Mouse (Mus musculus): Measurements from ENCODE around the gene Gm47791. TPM values are rescaled to one million over a fixed set of nuclear protein-coding genes. Genes with fewer than 3 reads are reported as not detected.

Gene Gm47791
- polyA plus RNA-seq, 1 experiment from 2014 or later, result not detected

- no peak for DNase-seq
- H3K36me3 ChIP-seq (ENCODE audit: control insufficient read depth, insufficient read depth, low read length), result peaks cover 37% of the 10 kb centered on the region
- WGBS, result 95% methylated on average over 2 of the region's 2 CpGs
- no peak overlapping the region for H3K4me2 ChIP-seq (ENCODE audit: low read length)
- no peak overlapping the region for H3K27ac ChIP-seq (replicated peaks; ENCODE audit: low read depth, low read length)
- no peak overlapping the region for H3K9ac ChIP-seq (replicated peaks; ENCODE audit: low read length)
- no peaks in the 10 kb centered on the region for H3K27me3 ChIP-seq (ENCODE audit: control insufficient read depth, insufficient read depth, low read length)
- H3K4me3 ChIP-seq (replicated peaks; ENCODE audit: low read depth, low read length), result no peak overlapping the region
- no peaks in the 10 kb centered on the region for H3K4me1 ChIP-seq (ENCODE audit: control insufficient read depth, insufficient read depth, low read length)
- ATAC-seq (ENCODE audit: low FRiP score, low TSS enrichment), result no peak
- H3K9me3 ChIP-seq (ENCODE audit: control insufficient read depth, low read length), result no peaks in the 10 kb centered on the region
Observed at GRCm38 (mm10) chr1:82747714-82748452, 23.2 kb downstream of the Gm47791 start.

DNA sequence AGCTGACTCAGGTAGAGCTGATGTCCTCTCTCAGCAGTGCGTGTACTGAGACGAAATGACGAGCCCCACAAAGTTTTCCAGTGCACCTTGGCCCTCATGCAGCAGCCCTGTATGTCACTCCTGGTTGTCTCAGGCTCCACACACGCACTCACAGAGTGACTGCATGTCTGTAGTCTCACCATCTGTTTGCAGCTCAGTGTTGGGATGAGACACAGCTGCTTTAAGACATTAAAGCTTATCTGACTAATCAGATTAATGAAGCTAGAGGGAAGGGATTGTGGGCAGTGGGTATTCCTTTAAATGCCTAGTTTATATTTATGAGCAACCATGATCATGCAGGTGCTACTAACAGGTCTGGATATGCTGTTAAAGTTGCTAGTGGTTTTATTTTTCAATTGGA, 24.6 kb downstream of the Gm47791 start:
- H3K9ac ChIP-seq (replicated peaks; ENCODE audit: low read length), result no peak overlapping the region
- ATAC-seq (ENCODE audit: low FRiP score, low TSS enrichment) (no peak), DNase-seq (no peak)
- 89% methylated on average over 4 of the region's 4 CpGs for WGBS
- no peaks in the 10 kb centered on the region for H3K4me1 ChIP-seq (ENCODE audit: control insufficient read depth, insufficient read depth, low read length)
- no peaks in the 10 kb centered on the region for H3K27me3 ChIP-seq (ENCODE audit: control insufficient read depth, insufficient read depth, low read length)
- H3K4me3 ChIP-seq (replicated peaks; ENCODE audit: low read depth, low read length), result no peak overlapping the region
- peaks cover 37% of the 10 kb centered on the region for H3K36me3 ChIP-seq (ENCODE audit: control insufficient read depth, insufficient read depth, low read length)
- H3K27ac ChIP-seq (replicated peaks; ENCODE audit: low read depth, low read length), result no peak overlapping the region
- H3K9me3 ChIP-seq (ENCODE audit: control insufficient read depth, low read length), result no peaks in the 10 kb centered on the region
- no peak overlapping the region for H3K4me2 ChIP-seq (ENCODE audit: low read length)

DNA sequence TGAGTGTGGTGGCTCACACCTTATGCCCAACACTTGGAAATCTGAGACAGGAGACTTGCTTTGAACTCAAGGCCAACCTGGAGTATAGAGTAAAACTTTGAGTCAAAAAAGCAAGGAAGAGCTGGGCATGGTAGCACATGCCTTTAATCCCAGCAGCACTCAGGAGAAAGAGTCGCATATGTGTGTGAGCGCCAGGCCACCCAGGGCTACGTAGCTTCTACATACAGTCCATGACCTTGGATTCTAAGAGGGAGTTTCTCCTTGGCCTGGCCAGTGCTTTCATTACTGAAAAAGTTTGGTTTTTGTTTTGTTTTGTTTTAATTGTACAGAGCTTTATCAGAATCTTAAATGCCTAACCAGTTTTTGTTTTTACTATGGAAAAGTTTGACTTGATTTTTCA, 27.1 kb downstream of the Gm47791 start:
- H3K27me3 ChIP-seq (ENCODE audit: control insufficient read depth, insufficient read depth, low read length), result no peaks in the 10 kb centered on the region
- no peak overlapping the region for H3K4me3 ChIP-seq (replicated peaks; ENCODE audit: low read depth, low read length)
- H3K36me3 ChIP-seq (ENCODE audit: control insufficient read depth, insufficient read depth, low read length), result peaks cover 39% of the 10 kb centered on the region

GRCm38 (mm10) chr1:82741539-82741938, 29.5 kb downstream of the Gm47791 start:
- Histone ChIP-seq H3K36me3 (ENCODE audit: control insufficient read depth, insufficient read depth, low read length) (peaks cover 55% of the 10 kb centered on the region), H3K9me3 (ENCODE audit: control insufficient read depth, low read length) (no peaks in the 10 kb centered on the region), H3K4me3 (replicated peaks; ENCODE audit: low read depth, low read length) (no peak overlapping the region), H3K9ac (replicated peaks; ENCODE audit: low read length) (no peak overlapping the region), H3K4me1 (ENCODE audit: control insufficient read depth, insufficient read depth, low read length) (no peaks in the 10 kb centered on the region), H3K4me2 (ENCODE audit: low read length) (no peak overlapping the region), H3K27me3 (ENCODE audit: control insufficient read depth, insufficient read depth, low read length) (no peaks in the 10 kb centered on the region), H3K27ac (replicated peaks; ENCODE audit: low read depth, low read length) (no peak overlapping the region)
- 91% methylated on average over 7 of the region's 7 CpGs for WGBS
- ATAC-seq (ENCODE audit: low FRiP score, low TSS enrichment) (no peak), DNase-seq (no peak)

More for the DNA sequence above, 27.1 kb downstream of the Gm47791 start:
- DNase-seq, result no peak
- no peak for ATAC-seq (ENCODE audit: low FRiP score, low TSS enrichment)
- H3K27ac ChIP-seq (replicated peaks; ENCODE audit: low read depth, low read length), result no peak overlapping the region
- WGBS, result 95% methylated on average over 3 of the region's 3 CpGs
- H3K4me1 ChIP-seq (ENCODE audit: control insufficient read depth, insufficient read depth, low read length), result no peaks in the 10 kb centered on the region
- no peak overlapping the region for H3K4me2 ChIP-seq (ENCODE audit: low read length)
- H3K9me3 ChIP-seq (ENCODE audit: control insufficient read depth, low read length), result no peaks in the 10 kb centered on the region
- H3K9ac ChIP-seq (replicated peaks; ENCODE audit: low read length), result no peak overlapping the region

DNA sequence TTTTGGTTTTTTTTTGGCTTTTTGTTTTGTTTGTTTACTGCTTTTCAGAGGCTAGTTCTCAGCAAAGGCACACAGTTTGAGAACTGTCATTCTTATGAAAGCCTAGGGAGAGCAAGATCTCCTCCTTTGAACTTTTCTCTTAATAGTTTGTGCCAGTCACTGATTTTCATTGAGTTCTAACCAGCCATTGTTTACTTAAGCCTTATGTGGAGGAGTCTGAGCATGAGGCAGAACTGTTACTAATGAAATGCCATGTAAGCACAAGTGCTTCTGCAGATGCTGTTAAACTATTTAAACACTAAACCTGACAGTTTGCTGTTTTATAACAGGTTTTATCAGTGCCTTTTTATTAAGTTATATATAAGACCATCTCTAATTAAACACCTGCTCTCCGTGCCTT, 33.0 kb downstream of the Gm47791 start:
- H3K36me3 ChIP-seq (ENCODE audit: control insufficient read depth, insufficient read depth, low read length), result peaks cover 74% of the 10 kb centered on the region
- WGBS, result 94% methylated on average over 1 of the region's 1 CpGs
- no peaks in the 10 kb centered on the region for H3K9me3 ChIP-seq (ENCODE audit: control insufficient read depth, low read length)

GRCm38 (mm10) chr1:82733357-82733756, 37.7 kb downstream of the Gm47791 start:
- no peaks in the 10 kb centered on the region for H3K9me3 ChIP-seq (ENCODE audit: control insufficient read depth, low read length)
- H3K27me3 ChIP-seq (ENCODE audit: control insufficient read depth, insufficient read depth, low read length), result no peaks in the 10 kb centered on the region
- no peak overlapping the region for H3K27ac ChIP-seq (replicated peaks; ENCODE audit: low read depth, low read length)
- peaks cover 90% of the 10 kb centered on the region for H3K36me3 ChIP-seq (ENCODE audit: control insufficient read depth, insufficient read depth, low read length)
- no peak overlapping the region for H3K4me3 ChIP-seq (replicated peaks; ENCODE audit: low read depth, low read length)
- no peak for ATAC-seq (ENCODE audit: low FRiP score, low TSS enrichment)
- DNase-seq, result no peak
- H3K4me2 ChIP-seq (ENCODE audit: low read length), result no peak overlapping the region
- 98% methylated on average over 1 of the region's 1 CpGs for WGBS
- H3K4me1 ChIP-seq (ENCODE audit: control insufficient read depth, insufficient read depth, low read length), result no peaks in the 10 kb centered on the region
- H3K9ac ChIP-seq (replicated peaks; ENCODE audit: low read length), result no peak overlapping the region

More for the DNA sequence above, 33.0 kb downstream of the Gm47791 start:
- Histone ChIP-seq H3K9ac (replicated peaks; ENCODE audit: low read length) (no peak overlapping the region), H3K4me3 (replicated peaks; ENCODE audit: low read depth, low read length) (no peak overlapping the region), H3K27me3 (ENCODE audit: control insufficient read depth, insufficient read depth, low read length) (no peaks in the 10 kb centered on the region), H3K27ac (replicated peaks; ENCODE audit: low read depth, low read length) (no peak overlapping the region), H3K4me1 (ENCODE audit: control insufficient read depth, insufficient read depth, low read length) (no peaks in the 10 kb centered on the region), H3K4me2 (ENCODE audit: low read length) (no peak overlapping the region)
- ATAC-seq (ENCODE audit: low FRiP score, low TSS enrichment) (no peak), DNase-seq (no peak)

DNA sequence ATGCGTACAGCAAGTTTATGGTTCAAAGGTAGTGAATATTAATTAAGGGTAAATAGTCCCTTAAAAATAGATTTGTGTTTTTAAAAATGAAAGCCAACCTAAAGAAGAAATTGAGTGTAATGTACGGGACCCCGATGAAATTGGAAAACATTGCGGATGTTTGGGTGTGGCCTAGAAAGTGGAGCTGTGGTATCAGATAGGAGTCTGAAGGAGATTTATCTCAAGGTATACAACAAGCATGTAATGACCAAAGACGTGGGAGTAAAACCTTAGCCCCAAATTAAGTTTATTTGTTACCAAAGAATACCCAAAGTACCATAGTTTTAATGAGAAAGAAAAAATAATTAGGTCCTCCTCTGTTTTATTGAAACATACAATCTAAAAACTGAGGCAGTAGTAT, 44.6 kb downstream of the Gm47791 start:
- no peak for DNase-seq

DNA sequence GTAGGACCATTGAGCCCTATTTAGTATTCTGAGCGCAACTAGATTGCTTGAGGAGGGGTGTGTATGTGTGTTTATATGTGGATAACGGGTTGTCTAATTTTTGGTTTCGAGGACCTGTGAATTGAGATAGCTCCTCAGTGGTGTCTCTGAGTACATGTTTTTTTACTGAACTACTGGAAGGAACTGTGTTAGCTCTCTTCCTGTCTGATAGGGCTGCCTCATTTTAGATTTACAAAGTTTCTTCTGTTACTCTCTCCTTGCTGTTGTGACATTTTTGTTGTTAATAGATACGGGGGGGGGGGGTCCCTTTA, 45.2 kb downstream of the Gm47791 start:
- H3K27ac ChIP-seq (replicated peaks; ENCODE audit: low read depth, low read length), result no peak overlapping the region
- no peak for ATAC-seq (ENCODE audit: low FRiP score, low TSS enrichment)

More for the DNA sequence above, 44.6 kb downstream of the Gm47791 start:
- H3K4me2 ChIP-seq (ENCODE audit: low read length), result peak overlapping the region; percentile 82; the same call in 1 of the 2 replicates
- H3K4me1 ChIP-seq (ENCODE audit: control insufficient read depth, insufficient read depth, low read length), result peaks cover 10% of the 10 kb centered on the region
- H3K27me3 ChIP-seq (ENCODE audit: control insufficient read depth, insufficient read depth, low read length), result peaks cover 13% of the 10 kb centered on the region
- WGBS, result 96% methylated on average over 5 of the region's 5 CpGs
- ATAC-seq (ENCODE audit: low FRiP score, low TSS enrichment), result no peak
- H3K4me3 ChIP-seq (replicated peaks; ENCODE audit: low read depth, low read length), result no peak overlapping the region
- no peaks in the 10 kb centered on the region for H3K9me3 ChIP-seq (ENCODE audit: control insufficient read depth, low read length)
- H3K9ac ChIP-seq (replicated peaks; ENCODE audit: low read length), result no peak overlapping the region
- no peak overlapping the region for H3K27ac ChIP-seq (replicated peaks; ENCODE audit: low read depth, low read length)
- H3K36me3 ChIP-seq (ENCODE audit: control insufficient read depth, insufficient read depth, low read length), result peaks cover 29% of the 10 kb centered on the region

More for the DNA sequence above, 45.2 kb downstream of the Gm47791 start:
- Histone ChIP-seq H3K9me3 (ENCODE audit: control insufficient read depth, low read length) (no peaks in the 10 kb centered on the region), H3K9ac (replicated peaks; ENCODE audit: low read length) (peak overlapping the region; percentile 95; the same call in 1 of the 2 replicates), H3K27me3 (ENCODE audit: control insufficient read depth, insufficient read depth, low read length) (peaks cover 13% of the 10 kb centered on the region), H3K36me3 (ENCODE audit: control insufficient read depth, insufficient read depth, low read length) (peaks cover 23% of the 10 kb centered on the region), H3K4me3 (replicated peaks; ENCODE audit: low read depth, low read length) (peak overlapping the region; percentile 78), H3K4me1 (ENCODE audit: control insufficient read depth, insufficient read depth, low read length) (peaks cover 10% of the 10 kb centered on the region), H3K4me2 (ENCODE audit: low read length) (peak overlapping the region; percentile 82)
- peak; percentile 1 for DNase-seq
- 52% methylated on average over 4 of the region's 4 CpGs for WGBS

All from midbrain, embryonic 14.5 days (tissue).